Mouse (Mus musculus): Measurements from ENCODE around the gene Rnft2.

Rnft2 gene

GRCm38 (mm10) chr5:118250987-118251386 lies 6.1 kb upstream of the Rnft2 start:
- DNase-seq (ENCODE audit: low spot score), result no peak

GRCm38 (mm10) chr5:118247378-118247777 lies 2.5 kb upstream of the Rnft2 start:
- no peak for DNase-seq (ENCODE audit: low spot score)

GRCm38 (mm10) chr5:118245606-118246308 lies 841 bp upstream of the Rnft2 start:
- no peak for DNase-seq (ENCODE audit: low spot score)

- DNase-seq (ENCODE audit: low spot score), result no peak
Observed at GRCm38 (mm10) chr5:118239671-118240070, 5.2 kb downstream of the Rnft2 start.

GRCm38 (mm10) chr5:118236891-118237290 lies 8.0 kb downstream of the Rnft2 start:
- DNase-seq (ENCODE audit: low spot score), result no peak

- no peak for DNase-seq (ENCODE audit: low spot score)
Observed at GRCm38 (mm10) chr5:118230071-118230611, 14.8 kb downstream of the Rnft2 start.

- no peak for DNase-seq (ENCODE audit: low spot score)
Observed at GRCm38 (mm10) chr5:118223142-118223757, 21.7 kb downstream of the Rnft2 start.

- DNase-seq (ENCODE audit: low spot score), result no peak
Observed at GRCm38 (mm10) chr5:118217410-118217809, 27.5 kb downstream of the Rnft2 start.

GRCm38 (mm10) chr5:118214418-118215154 lies 30.3 kb downstream of the Rnft2 start:
- peak; percentile 28 for DNase-seq (ENCODE audit: low spot score)

- DNase-seq (ENCODE audit: low spot score), result no peak
Observed at GRCm38 (mm10) chr5:118214012-118214411, 30.9 kb downstream of the Rnft2 start.

- no peak for DNase-seq (ENCODE audit: low spot score)
Observed at GRCm38 (mm10) chr5:118205852-118206251, 39.1 kb downstream of the Rnft2 start.

GRCm38 (mm10) chr5:118204675-118205440 lies 40.1 kb downstream of the Rnft2 start:
- DNase-seq (ENCODE audit: low spot score), result no peak

- no peak for DNase-seq (ENCODE audit: low spot score)
Observed at GRCm38 (mm10) chr5:118199670-118200069, 45.2 kb downstream of the Rnft2 start.

GRCm38 (mm10) chr5:118197421-118197820 lies 47.5 kb downstream of the Rnft2 start:
- DNase-seq (ENCODE audit: low spot score), result no peak

GRCm38 (mm10) chr5:118192221-118192620 lies 52.7 kb downstream of the Rnft2 start:
- no peak for DNase-seq (ENCODE audit: low spot score)

- no peak for DNase-seq (ENCODE audit: low spot score)
Observed at GRCm38 (mm10) chr5:118190491-118190890, 54.4 kb downstream of the Rnft2 start.

GRCm38 (mm10) chr5:118188356-118188755 lies 56.6 kb downstream of the Rnft2 start:
- DNase-seq (ENCODE audit: low spot score), result no peak

GRCm38 (mm10) chr5:118186903-118187633 lies 57.8 kb downstream of the Rnft2 start:
- DNase-seq (ENCODE audit: low spot score), result no peak

- DNase-seq (ENCODE audit: low spot score), result no peak
Observed at GRCm38 (mm10) chr5:118177640-118178039, 67.3 kb downstream of the Rnft2 start.

GRCm38 (mm10) chr5:118175137-118175536 lies 69.8 kb downstream of the Rnft2 start:
- DNase-seq (ENCODE audit: low spot score), result no peak

- no peak for DNase-seq (ENCODE audit: low spot score)
Observed at GRCm38 (mm10) chr5:118174310-118175009, 70.5 kb downstream of the Rnft2 start.

Measured in urinary bladder, postnatal 10 days (tissue).